Mouse (Mus musculus) adrenal gland, postnatal 4 days (tissue): ENCODE results near the gene Eml2. TPM values are rescaled to one million over a fixed set of nuclear protein-coding genes. Genes with fewer than 3 reads are reported as not detected.

Experiments used
- DNase-seq, 2 experiments: peaks; one replicate each; pipeline ENCODE4 v3.0.0; 2021 to 2022; ENCODE audit warnings: low spot score in 2 of 2, mixed read lengths in 2 of 2
- total RNA-seq, 2 experiments: library from RNA; stranded (reverse); gene quantifications; 2 replicates each; pipeline ENCODE4 v1.2.3; 2021

The Eml2 gene
- total RNA-seq, 2 experiments from 2014 or later = 44.8 to 46.7 TPM

DNA sequence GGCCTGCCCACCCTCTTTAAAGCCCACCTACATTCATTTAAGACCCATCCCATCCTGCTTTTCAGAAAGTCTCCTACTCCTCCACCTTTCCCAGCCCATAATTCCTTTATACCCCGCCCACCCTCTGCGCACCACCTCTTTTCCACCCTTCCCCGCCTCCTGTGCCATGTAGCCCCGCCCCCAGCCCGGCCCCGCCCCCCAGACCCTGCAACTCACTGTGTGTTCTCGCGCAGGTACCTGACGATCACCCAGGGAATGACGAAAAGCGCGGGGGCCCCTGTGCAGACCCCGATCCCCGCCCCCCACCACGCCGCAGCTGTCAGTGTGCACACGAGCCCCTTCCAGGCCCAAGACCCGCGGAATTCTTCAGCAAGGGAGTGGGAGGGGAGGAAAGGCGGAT, 16.1 kb upstream of the Eml2 start:
- DNase-seq = no peak

DNA sequence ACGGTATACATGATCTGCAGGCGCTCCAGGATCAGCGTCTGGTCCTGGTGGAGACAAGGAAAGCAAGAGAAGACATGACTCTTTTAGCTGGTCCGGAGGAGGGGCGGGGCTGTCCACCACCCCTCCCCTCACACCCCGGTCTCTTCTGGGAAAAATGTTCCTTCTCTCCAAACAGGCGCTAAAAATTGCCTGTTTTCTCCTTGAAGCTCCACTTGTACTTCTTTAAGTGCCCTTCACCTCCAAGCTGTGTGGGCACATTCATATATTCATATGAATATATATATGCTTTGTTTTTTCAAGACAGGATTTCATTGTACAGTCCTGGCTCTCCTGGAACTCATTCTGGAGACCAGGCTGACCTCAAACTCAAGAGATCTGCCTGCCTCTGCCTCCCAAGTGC, 13.3 kb upstream of the Eml2 start:
- DNase-seq = no peak

DNA sequence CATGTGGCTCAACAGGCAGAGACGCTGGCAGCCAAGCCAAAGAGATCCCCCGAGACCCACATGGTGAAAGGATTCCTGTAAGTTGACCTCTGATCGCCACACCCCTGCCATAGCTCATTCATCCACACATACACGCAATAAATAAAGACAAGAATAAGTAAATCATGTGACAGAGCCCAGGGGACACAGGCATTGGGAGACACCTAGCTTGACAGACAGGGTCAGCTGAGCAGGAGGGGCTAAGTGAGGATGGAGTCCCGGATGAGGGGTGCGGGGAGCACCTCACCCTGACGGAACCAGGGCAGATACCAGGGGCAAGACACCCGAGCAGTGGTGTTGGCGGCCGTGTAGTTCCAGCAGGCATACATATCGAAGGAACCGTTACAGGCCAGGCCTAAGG, 12.5 kb upstream of the Eml2 start:
- no peak for DNase-seq

DNA sequence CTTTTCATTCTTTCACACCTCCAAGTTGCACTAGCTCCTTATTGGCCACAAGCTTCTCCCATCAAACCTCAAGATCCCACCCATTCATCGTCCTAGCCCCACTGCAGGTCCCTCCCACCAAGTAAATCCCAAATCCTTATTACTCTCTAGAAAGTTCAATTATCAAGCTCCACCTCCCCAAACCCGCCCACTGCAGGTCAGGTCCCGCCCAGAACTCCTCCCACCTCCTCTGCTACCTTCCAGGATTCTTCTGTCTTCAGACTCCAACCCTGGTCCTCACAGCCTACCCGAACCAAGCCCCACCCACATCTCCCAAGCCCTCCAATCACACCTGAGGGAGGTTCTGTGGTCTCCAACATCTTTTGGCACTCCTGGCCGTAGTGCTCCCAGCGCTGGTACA, 12.0 kb upstream of the Eml2 start:
- DNase-seq = no peak

DNA sequence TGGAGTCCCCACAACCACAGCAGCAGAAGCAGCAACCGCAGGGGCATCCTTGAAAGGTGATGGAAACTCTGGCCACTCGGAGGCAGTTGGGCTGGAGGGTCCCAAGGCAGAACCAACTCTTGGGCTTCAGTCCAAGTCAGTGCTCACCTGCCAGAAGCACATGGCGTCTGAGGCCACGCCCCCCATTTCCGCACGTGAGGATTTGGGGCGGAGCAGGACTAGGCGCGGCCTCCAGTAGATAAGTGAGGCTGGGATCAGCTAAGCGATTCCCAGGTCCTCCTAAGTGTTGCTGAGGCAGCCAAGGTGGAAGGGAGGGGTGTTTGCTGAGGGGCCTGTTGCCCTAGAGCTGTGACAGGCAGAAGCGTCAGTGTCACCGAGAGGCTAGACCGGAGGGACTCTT, 11.2 kb upstream of the Eml2 start:
- DNase-seq = no peak

DNA sequence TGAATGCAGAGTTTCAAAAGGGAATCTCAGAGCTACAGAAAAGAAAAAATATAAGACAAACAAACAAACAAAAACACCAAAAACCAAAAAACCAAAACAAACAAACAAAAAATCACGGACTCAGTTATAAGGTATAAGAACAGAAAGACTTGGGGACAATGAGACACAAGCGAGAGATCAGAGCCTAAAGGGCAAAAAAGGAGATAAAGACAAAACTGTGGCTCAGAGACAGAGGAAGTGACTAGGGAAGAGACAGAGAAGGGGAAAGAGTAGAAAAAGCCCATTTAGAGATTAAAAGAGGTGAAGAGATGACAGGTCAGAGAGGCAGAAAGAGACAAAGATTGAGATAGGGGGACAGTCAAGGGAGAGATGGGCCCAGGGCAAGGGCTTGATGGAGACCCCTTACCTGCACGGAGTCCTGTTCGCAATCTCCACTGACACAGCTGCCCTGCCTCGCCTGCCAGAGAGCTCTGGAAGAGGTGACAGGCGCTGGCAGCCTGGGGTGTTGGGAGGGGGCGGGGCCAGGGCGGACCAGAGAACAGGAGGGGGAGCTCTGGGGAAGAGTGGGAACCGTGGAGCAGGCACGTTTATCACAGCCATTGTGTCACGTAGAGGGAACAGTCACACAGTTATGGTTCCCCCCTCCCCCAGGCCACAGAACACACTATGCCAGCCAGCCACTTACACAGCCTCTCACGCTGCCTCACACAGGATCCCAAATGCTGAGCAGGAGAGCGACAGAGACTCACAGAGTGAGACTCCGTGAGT, 10.4 kb upstream of the Eml2 start, which contains the start of gene Gipr:
Gene Gipr (minus strand): TSS at position 472 of the 768 bp plus-strand sequence.
- DNase-seq = no peak

DNA sequence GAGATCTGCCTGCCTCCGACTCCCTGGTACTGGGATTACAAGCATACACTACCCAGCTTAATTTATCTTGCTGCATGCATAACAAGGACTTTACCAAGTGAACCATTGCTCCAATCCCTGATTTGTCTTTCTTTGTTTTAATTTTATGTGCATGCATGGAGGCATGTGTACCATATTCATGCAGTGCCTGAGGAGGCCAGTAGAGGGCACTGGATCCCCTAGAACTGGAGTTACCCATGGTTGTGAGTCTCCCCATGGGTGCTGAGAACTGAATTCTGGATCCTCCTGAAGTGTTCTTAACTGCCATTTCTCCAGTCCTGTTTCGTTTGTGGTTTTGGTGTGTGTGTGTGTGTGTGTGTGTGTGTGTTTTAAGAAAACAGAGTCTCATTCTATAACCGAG, 9.2 kb upstream of the Eml2 start:
- no peak for DNase-seq

DNA sequence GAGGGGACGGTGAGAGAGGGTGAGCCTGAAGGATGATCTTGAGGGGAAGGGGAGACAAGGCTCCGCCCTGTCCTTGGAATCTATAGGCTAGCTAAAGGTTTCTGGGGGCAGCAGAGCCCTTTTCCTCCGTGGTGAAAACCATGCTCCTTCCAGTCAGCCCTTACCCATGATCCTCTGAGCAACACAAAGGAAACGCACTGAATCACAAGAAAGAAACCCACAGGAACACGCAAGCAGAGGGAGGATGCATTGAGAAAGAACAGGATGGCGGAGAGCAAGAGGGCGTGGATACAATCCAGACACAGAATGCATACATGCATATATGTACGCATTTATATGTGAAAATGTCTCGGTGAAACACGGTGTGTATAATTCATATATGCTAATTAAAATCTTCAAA, 6.7 kb upstream of the Eml2 start:
- no peak for DNase-seq

DNA sequence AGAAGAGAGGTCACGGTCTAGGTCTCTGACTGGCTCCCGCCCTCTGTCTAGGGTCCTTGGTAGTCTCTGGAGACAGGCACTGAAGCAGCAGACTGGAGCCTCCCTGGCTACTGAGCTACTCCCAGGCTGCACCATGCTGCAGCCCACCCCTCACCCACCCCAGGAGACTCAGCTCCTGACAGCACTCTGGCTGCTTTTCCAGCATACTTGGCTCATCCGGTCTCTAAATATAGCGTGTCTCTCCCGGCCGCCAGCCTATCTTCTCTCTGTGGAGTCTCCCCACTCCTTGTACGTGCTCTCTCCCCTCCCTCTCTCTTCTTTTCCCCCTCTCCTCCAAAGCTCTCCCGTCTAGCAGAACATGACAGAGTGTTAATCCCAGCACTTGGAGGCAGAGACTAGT, 6.1 kb upstream of the Eml2 start:
- no peak for DNase-seq

DNA sequence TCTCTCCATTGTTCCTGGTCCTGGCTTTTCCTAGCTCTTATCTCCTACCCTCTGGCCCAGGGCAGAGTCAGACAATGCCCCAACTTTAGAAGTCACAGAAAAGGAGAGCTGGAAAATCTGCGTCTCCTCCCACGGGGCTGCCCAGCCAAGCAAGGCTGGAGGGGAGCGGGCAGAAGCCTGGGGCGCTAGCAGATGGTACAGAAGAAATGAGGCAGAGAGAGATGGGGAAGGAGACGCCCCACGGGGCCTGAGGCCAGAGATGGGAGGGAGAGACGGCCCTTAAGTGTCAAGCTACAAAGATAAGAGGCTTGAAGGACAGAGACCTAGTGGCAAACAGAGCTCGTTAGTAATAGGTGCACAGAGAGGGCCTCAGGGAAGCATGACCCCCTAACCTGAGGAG, 4.4 kb upstream of the Eml2 start:
- no peak for DNase-seq

DNA sequence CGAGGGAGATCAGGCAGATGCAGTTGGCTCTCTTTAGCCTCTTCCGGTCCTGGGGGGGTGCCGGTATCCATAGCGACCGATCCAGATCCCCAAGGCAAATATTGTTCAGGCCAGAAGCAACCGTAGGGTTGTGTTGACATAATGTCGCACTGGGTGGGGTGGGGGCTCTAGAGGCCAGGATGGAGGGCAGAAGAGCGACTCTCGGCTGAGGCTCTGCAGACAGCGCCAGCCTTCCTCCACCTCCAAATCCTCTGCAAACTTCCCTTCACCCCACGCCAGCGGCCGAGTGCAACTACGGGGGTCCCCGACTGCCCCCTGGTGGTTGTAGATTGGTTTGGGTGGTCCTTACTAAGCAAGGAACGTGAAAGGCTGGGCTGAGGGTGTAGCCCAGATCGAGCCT, 3.3 kb upstream of the Eml2 start:
- DNase-seq = peak; percentile 61 to 69

DNA sequence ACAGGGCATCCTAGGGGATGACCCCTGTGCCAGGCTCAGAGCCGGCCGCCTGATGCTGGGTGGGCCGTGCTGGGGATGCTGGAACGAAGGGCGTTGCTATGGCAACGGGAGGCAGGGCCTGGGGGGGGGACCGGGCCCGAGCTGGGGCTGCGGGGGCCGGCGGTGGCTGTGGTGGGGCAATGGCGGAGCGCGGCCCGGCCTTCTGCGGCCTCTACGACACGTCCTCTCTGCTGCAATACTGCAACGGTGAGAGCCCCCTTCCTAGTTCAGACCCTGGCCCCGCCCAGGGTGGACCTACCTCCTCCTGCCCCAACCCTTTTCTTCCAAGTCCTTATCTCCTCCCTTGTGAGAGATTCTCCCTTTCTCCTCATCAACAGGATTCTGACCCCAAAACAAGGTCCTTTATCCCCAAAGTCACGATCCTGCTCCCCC, 311 bp downstream of the Eml2 start:
- no peak for DNase-seq

DNA sequence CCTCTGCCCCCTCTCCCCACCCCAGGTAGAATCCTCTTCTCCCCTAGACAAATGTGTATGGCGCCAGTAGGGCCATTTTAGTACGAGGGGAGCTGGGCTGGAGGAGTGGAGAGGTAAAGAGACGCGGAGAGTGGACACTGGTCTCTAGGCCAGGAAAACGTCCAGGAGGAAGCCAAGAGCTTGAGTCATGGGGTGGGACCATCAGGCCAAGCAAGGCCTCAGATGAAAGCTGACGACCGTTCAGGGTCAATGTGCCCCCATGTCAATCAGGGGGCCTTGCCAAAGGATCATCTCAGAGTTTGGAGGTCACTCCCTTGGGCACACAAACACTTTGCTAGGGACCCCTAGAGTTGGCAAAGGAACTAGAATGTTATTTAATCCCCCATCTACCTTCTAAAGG, 995 bp downstream of the Eml2 start:
- no peak for DNase-seq

DNA sequence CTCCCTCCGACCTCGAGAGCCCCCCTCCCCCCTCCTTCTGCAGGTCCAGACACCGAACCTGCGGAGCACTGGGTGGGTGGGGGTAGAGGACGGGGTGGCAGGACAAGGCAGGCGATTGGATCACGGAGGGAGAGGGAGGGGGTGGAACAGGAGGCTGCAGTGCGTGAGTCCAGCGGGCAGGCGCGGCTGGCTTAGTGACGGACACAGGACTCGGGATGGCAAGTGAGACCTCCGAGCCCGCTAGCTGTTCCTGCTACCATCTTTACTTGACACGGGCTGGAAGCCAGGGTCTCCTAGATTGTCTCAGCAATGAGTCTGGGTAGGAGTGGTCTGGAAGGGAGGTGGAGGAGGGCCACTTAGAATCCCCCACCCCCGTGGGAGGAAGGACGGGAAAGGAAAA, 1.8 kb downstream of the Eml2 start:
- no peak for DNase-seq

DNA sequence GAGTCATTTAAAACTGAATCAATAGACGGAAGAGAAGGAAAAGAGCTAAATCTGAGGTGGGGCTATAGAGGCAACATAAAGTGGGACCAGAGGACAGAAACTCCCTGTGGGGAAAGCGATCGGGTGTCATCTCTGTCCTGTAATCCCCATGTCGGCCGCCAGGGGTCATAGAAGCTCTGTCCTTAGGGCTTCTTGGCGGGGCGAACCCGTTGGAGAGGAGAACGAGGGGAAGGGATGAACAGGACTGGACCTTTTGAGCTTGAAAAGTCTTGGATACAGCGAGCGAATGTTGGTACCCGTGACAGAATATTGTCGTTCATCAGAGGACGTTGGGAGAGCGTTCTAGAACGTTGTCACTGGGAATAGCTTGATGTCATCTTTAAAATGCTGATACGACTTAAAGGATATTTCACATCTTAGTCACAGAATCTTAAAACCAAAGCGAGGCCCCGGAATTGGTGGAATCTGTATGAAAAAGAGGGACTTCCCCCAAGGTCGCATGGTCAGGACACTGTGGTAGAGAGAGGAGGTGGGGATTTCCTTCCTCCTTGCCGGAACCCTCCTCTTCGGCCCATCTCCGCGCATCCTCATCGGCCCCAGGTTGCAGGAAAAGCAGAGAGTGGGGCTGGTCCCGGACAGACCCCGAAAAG, 2.3 kb downstream of the Eml2 start:
- peak in 1 of 2 experiments; percentile 50 for DNase-seq

DNA sequence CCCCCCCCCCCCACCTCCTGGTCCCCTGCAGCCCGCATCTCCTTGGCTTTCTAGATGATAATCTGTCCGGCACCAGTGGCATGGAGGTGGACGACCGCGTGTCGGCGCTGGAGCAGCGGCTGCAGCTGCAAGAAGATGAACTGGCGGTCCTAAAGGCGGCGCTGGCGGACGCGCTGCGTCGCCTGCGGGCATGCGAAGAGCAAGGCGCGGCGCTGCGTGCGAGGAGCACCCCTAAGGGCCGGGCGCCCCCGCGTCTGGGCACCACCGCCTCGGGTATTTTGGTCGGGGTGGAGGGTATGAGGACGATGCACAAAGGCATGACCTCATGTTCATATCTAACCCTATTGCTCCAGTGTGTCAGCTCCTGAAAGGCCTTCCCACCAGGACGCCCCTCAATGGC, 3.0 kb downstream of the Eml2 start:
- no peak for DNase-seq

DNA sequence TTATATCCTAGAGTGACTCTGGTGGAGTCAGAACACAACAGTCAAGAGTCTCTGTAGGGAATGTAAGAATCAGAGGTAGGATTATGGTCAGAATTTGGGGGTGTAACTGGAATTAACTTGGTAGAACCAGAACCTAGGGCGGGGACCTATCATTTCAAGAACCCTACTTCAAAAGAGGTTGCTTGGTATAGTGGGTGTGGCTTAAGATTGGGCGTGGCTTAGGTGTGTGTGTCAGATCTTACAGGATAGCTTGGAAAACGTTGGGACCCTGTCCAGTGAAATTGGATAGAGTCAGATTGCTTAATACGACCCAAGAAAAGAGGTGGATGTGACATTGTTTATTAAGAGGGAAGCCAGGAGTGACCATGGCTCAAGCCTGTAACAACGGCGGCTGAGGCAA, 3.7 kb downstream of the Eml2 start:
- no peak for DNase-seq

DNA sequence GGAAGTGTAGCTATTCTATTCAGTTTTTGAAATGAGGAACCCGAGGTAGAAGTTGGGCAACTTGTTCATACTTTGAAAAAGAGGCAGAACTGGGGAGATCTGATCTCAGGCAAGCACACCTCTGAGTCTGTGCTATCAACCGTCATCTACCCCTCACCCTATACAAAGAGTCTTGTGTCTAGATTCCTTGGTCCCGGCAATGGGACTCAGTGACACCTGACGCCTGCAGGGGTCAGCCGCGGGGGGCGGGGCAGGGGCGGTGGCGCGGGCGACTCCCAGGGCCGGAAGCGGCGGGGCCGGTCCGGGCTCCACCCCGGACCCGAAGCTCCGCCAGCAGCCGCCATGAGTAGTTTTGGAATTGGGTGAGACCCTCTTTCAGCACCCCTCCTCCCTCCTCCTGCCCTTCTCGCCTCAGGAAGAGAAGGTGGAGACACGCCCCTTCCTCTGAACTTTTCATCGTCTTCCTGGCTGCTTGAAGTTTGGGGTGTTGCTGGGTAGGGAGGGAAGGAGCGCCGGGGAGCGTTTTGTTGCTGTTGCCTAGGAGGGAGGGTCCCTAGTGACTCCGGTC, 4.7 kb downstream of the Eml2 start:
- no peak for DNase-seq

DNA sequence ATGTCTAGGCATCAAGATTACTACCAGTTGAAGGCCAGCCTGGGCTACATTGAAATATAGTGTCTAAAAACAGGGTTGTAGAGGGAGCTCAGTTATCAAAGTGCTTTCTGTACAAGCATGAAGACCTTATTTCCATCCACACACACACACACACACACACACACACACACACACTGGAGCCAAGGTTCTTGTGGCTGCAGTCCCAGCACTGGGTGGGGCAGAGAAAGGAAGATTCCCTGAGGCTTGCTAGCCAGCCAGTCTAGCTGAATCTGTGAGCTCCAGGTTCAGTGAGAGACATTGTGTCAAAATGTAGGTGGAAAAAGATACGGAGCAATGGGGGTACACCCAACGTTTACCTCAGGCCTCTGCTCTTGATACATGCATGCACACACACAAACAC, 8.0 kb downstream of the Eml2 start:
- no peak for DNase-seq

DNA sequence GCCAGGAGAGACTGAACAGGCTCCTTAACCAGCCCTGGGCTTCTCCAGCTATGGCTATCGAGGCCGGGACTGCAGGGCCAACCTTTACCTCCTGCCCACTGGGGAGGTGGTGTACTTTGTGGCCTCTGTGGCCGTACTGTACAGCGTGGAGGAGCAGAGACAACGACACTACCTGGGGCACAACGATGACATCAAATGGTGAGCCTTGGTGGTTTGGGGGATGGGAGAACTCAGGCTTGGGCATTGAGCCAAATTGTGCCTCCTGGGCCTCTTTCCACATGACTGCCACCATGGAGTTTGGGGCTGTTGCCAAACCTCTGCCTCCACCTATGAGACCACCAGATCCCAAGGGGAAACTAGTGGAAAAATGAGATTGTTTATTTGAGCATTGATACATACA, 8.5 kb downstream of the Eml2 start:
- no peak for DNase-seq

DNA sequence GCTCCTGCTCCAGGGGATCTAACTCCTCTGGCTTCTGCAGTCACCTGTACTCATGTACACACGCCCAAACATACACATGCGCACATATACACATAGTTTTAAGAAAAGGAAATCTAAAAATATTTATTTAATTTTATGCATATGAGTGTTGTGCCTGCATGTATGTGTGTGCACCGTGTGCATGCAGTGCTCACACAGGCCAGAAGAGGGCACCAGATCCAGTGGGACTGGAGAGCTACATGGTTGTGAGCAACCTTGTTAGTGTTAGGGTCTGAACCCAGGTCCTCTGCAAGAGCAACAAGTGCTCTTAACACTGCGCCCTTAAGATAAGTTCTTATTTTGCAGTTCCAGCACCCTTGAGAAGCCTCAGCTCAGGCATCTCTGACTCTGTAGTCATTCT, 18.5 kb downstream of the Eml2 start:
- DNase-seq = no peak

DNA sequence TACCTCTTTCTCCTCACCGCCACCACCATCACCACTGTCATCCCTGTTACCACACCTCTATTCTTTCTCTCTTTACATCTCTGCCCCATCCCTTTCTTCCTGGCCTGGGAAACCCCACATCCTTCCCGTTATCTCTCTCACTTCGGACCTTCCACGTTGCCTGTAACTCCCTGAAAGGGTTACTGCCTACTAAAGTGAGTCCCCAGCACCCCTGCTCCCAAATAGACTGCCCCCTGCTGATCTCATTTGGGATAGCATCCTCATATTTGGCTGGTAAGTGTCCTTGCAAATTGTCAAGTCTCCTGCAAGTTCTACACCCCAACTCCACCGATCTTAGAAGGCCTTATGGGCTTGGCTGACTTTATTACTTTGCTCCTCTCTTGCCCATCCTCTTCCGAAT, 20.5 kb downstream of the Eml2 start:
- no peak for DNase-seq

DNA sequence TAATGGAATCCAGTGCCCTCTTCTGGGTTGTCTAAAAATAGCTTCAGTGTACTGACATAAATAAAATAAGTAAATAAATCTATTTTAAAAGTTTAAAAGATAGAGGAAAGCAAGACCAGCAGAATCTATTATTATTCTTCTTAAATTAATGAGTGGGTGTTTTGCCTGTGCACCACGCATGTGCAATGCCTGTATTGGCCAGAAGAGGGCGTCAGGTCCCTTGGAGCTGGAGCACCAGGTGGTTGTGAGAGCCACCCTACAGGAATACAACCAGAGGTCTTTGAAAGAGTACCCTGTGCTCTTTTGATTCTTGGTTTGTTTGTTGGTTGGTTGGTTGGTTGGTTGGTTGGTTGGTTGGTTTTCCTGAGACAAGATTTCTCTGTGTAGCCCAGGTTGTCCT, 21.8 kb downstream of the Eml2 start:
- no peak for DNase-seq
